Mouse (Mus musculus): ENCODE data around the gene Ttc39d. TPM values are rescaled to one million over a fixed set of nuclear protein-coding genes. Genes with fewer than 3 reads are reported as not detected.

The Ttc39d gene
- polyA plus RNA-seq, 1 experiment from 2014 or later, result 0.10 TPM

GRCm38 (mm10) chr17:80233844-80234243 is 26.6 kb downstream of the Ttc39d start:
- Histone ChIP-seq H3K27ac (replicated peaks) (no peak overlapping the region), H3K4me1 (peaks cover 7% of the 10 kb centered on the region; the same call in 1 of the 2 replicates), H3K27me3 (replicated peaks) (no peaks in the 10 kb centered on the region), H3K9me3 (replicated peaks) (no peaks in the 10 kb centered on the region), H3K4me3 (replicated peaks) (no peak overlapping the region), H3K36me3 (peaks cover 20% of the 10 kb centered on the region), H3K9ac (replicated peaks) (no peak overlapping the region), H3K4me2 (no peak overlapping the region)
- ATAC-seq (ENCODE audit: low FRiP score), result no peak
- 95% methylated on average over 5 of the region's 5 CpGs for WGBS

GRCm38 (mm10) chr17:80234376-80234775 is 27.1 kb downstream of the Ttc39d start:
- no peak for ATAC-seq (ENCODE audit: low FRiP score)
- H3K27me3 ChIP-seq (replicated peaks), result no peaks in the 10 kb centered on the region
- peaks cover 24% of the 10 kb centered on the region for H3K36me3 ChIP-seq
- H3K4me2 ChIP-seq, result no peak overlapping the region
- H3K27ac ChIP-seq (replicated peaks), result no peak overlapping the region
- H3K4me3 ChIP-seq (replicated peaks), result no peak overlapping the region
- 88% methylated on average over 7 of the region's 7 CpGs for WGBS
- H3K4me1 ChIP-seq, result peaks cover 2% of the 10 kb centered on the region; the same call in 1 of the 2 replicates
- H3K9ac ChIP-seq (replicated peaks), result no peak overlapping the region
- H3K9me3 ChIP-seq (replicated peaks), result no peaks in the 10 kb centered on the region

GRCm38 (mm10) chr17:80235477-80235876 is 28.2 kb downstream of the Ttc39d start:
- no peaks in the 10 kb centered on the region for H3K4me1 ChIP-seq

GRCm38 (mm10) chr17:80236805-80237204 is 29.5 kb downstream of the Ttc39d start:
- no peaks in the 10 kb centered on the region for H3K27me3 ChIP-seq (replicated peaks)
- WGBS, result 95% methylated on average over 3 of the region's 3 CpGs
- H3K27ac ChIP-seq (replicated peaks), result no peak overlapping the region
- no peak overlapping the region for H3K4me3 ChIP-seq (replicated peaks)
- no peaks in the 10 kb centered on the region for H3K4me1 ChIP-seq
- no peak overlapping the region for H3K4me2 ChIP-seq
- ATAC-seq (ENCODE audit: low FRiP score), result no peak
- peaks cover 44% of the 10 kb centered on the region for H3K36me3 ChIP-seq
- H3K9ac ChIP-seq (replicated peaks), result no peak overlapping the region
- no peaks in the 10 kb centered on the region for H3K9me3 ChIP-seq (replicated peaks)

More at GRCm38 (mm10) chr17:80235477-80235876, 28.2 kb downstream of the Ttc39d start:
- H3K27me3 ChIP-seq (replicated peaks), result no peaks in the 10 kb centered on the region
- no peak overlapping the region for H3K27ac ChIP-seq (replicated peaks)
- H3K36me3 ChIP-seq, result peaks cover 34% of the 10 kb centered on the region
- H3K4me2 ChIP-seq, result no peak overlapping the region
- H3K4me3 ChIP-seq (replicated peaks), result no peak overlapping the region
- H3K9ac ChIP-seq (replicated peaks), result no peak overlapping the region
- ATAC-seq (ENCODE audit: low FRiP score), result no peak
- whole genome bisulfite sequencing, result 90% methylated on average over 3 of the region's 3 CpGs
- H3K9me3 ChIP-seq (replicated peaks), result no peaks in the 10 kb centered on the region

DNA sequence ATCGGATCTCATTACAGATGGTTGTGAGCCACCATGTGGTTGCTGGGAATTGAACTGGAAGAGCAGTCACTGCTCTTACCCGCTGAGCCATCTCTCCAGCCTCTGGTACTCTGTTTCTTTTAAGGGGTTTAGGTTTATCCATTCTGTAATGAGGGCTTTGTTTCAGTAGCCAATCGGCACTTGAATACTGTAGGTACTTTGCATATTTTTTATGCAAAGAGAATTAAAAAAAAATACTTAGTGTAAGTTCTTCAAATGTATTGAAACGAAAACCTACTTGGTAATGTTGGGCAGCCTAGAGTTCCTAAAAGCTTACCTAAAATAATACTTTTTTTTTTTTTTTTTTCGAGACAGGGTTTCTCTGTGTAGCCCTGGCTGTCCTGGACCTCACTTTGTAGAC is 30.2 kb downstream of the Ttc39d start:
- no peaks in the 10 kb centered on the region for H3K4me1 ChIP-seq
- 89% methylated on average over 5 of the region's 5 CpGs for whole genome bisulfite sequencing
- H3K9me3 ChIP-seq (replicated peaks), result no peaks in the 10 kb centered on the region
- H3K27me3 ChIP-seq (replicated peaks), result no peaks in the 10 kb centered on the region
- H3K4me2 ChIP-seq, result no peak overlapping the region
- ATAC-seq (ENCODE audit: low FRiP score), result no peak
- H3K9ac ChIP-seq (replicated peaks), result no peak overlapping the region
- H3K4me3 ChIP-seq (replicated peaks), result no peak overlapping the region
- H3K27ac ChIP-seq (replicated peaks), result no peak overlapping the region
- peaks cover 50% of the 10 kb centered on the region for H3K36me3 ChIP-seq

DNA sequence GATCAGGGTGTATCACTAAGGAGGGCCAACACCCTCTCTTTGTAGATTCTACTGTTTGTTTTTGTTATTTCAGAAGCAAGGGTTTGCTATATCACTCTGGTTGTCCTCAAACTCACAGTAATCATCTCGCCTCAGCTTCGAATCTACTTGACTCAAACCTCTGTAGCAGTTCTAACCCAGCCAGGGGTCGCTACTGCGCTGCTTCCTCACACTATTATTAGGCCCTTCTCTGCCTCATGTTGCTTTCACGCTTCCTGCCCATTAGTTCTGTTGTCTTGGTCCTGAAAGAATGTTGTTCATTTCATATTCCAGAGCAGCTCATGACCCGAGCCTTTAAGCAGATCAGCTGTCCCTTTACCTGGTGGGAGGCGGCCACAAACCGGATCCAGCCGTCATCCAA is 34.3 kb downstream of the Ttc39d start:
- ATAC-seq (ENCODE audit: low FRiP score), result no peak
- Histone ChIP-seq H3K4me3 (replicated peaks) (no peak overlapping the region), H3K9me3 (replicated peaks) (no peaks in the 10 kb centered on the region), H3K27me3 (replicated peaks) (no peaks in the 10 kb centered on the region), H3K36me3 (peaks cover 84% of the 10 kb centered on the region), H3K4me2 (no peak overlapping the region), H3K9ac (replicated peaks) (no peak overlapping the region), H3K4me1 (no peaks in the 10 kb centered on the region), H3K27ac (replicated peaks) (no peak overlapping the region)
- 88% methylated on average over 9 of the region's 9 CpGs for WGBS

- H3K9me3 ChIP-seq (replicated peaks), result no peaks in the 10 kb centered on the region
- no peak for ATAC-seq (ENCODE audit: low FRiP score)
- no peaks in the 10 kb centered on the region for H3K27me3 ChIP-seq (replicated peaks)
- H3K27ac ChIP-seq (replicated peaks), result no peak overlapping the region
- peaks cover 90% of the 10 kb centered on the region for H3K36me3 ChIP-seq
- H3K4me2 ChIP-seq, result no peak overlapping the region
- WGBS, result 66% methylated on average over 13 of the region's 13 CpGs
- no peak overlapping the region for H3K9ac ChIP-seq (replicated peaks)
- no peak overlapping the region for H3K4me3 ChIP-seq (replicated peaks)
- H3K4me1 ChIP-seq, result no peaks in the 10 kb centered on the region
These were observed 35.9 kb downstream of the Ttc39d start for GRCm38 (mm10) chr17:80243116-80243515.

DNA sequence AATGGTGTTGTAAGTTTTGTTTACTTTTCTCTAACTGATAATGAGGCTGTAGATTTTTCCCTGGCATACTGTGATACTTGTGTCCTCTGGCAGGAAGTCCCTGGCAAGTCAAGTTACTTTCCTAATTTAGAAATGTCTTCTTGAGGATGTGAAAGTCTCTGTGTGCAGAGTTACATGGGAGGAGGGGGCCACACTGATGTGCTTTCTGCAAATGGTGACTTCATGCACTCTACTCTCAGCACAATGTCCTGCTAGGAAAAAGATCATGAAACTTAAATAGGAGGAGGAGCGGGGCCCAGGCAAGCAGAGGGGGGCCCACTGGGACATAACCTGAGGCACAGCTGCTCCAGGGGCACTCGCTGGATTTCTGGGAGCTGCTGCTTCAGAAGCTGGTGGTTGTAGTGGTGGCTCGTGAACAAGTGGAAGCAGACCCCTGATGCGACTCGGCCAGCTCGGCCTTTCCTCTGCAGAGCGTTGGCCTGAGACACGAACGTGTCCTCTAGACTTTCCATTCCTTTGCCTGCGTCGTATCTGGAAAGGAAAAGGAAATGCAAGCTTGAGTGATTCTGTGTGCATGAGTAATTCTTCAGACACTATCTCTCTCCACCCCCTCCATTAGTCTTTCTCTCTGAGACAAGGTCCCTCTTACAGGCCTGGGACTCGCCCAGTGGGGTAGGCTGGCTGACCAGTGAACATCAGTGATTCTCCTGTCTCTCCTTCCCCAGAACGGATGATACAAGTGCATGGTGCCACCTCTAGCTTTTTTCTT is 45.7 kb downstream of the Ttc39d start:
- H3K36me3 ChIP-seq, result peaks cover 98% of the 10 kb centered on the region
- H3K4me3 ChIP-seq (replicated peaks), result no peak overlapping the region
- 94% methylated on average over 13 of the region's 13 CpGs for WGBS
- H3K27ac ChIP-seq (replicated peaks), result no peak overlapping the region
- H3K9ac ChIP-seq (replicated peaks), result no peak overlapping the region
- no peaks in the 10 kb centered on the region for H3K4me1 ChIP-seq
- H3K9me3 ChIP-seq (replicated peaks), result no peaks in the 10 kb centered on the region
- H3K4me2 ChIP-seq, result no peak overlapping the region
- H3K27me3 ChIP-seq (replicated peaks), result no peaks in the 10 kb centered on the region
- no peak for ATAC-seq (ENCODE audit: low FRiP score)

- no peak overlapping the region for H3K27ac ChIP-seq (replicated peaks)
- no peak overlapping the region for H3K4me3 ChIP-seq (replicated peaks)
- H3K9ac ChIP-seq (replicated peaks), result no peak overlapping the region
- over 99% methylated on average over 5 of the region's 5 CpGs for WGBS
- ATAC-seq (ENCODE audit: low FRiP score), result no peak
- no peak overlapping the region for H3K4me2 ChIP-seq
- H3K27me3 ChIP-seq (replicated peaks), result no peaks in the 10 kb centered on the region
- peaks cover 98% of the 10 kb centered on the region for H3K36me3 ChIP-seq
- no peaks in the 10 kb centered on the region for H3K9me3 ChIP-seq (replicated peaks)
- H3K4me1 ChIP-seq, result no peaks in the 10 kb centered on the region
These were observed 47.2 kb downstream of the Ttc39d start for GRCm38 (mm10) chr17:80254421-80254820.

- Histone ChIP-seq H3K27me3 (replicated peaks) (no peaks in the 10 kb centered on the region), H3K36me3 (peaks cover 98% of the 10 kb centered on the region), H3K4me3 (replicated peaks) (no peak overlapping the region), H3K4me1 (no peaks in the 10 kb centered on the region), H3K27ac (replicated peaks) (no peak overlapping the region), H3K9ac (replicated peaks) (no peak overlapping the region), H3K4me2 (no peak overlapping the region), H3K9me3 (replicated peaks) (no peaks in the 10 kb centered on the region)
- ATAC-seq (ENCODE audit: low FRiP score), result no peak
- WGBS, result 73% methylated on average over 13 of the region's 13 CpGs
These were observed 47.9 kb downstream of the Ttc39d start for GRCm38 (mm10) chr17:80255208-80255607.

DNA sequence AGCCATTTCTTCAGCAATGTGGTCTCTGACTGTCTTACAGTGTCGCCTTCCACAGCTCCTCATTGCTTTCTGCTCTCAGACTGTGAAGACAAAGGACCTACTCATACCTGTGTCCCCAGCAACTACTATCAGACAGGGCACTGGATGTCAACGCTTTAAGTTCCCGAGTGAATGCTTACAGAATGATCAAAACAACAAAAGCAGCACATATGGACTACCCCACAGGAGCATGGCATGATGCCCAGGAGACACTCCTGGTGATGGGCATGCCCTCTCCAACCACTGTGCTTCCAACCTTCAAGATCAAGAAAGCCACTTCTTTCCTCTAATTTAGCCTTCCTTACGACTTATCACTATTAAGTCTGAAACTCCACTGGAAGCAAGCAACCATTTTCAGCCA is 59.8 kb downstream of the Ttc39d start:
- no peaks in the 10 kb centered on the region for H3K4me1 ChIP-seq
- no peak overlapping the region for H3K4me3 ChIP-seq (replicated peaks)
- H3K27me3 ChIP-seq (replicated peaks), result no peaks in the 10 kb centered on the region
- no peak for ATAC-seq (ENCODE audit: low FRiP score)
- H3K9ac ChIP-seq (replicated peaks), result no peak overlapping the region
- WGBS, result 91% methylated on average over 4 of the region's 4 CpGs
- H3K27ac ChIP-seq (replicated peaks), result no peak overlapping the region
- H3K9me3 ChIP-seq (replicated peaks), result no peaks in the 10 kb centered on the region
- H3K4me2 ChIP-seq, result no peak overlapping the region
- H3K36me3 ChIP-seq, result peaks cover 85% of the 10 kb centered on the region

Data from neural tube, embryonic 15.5 days (tissue).